In genomic region chr1:42238408-42238807, GRCm38 (mm10) we compare ENCODE assay signal across 12 mouse cellular contexts.
DNase-seq lines count a peak whose midpoint lies in the region; ATAC-seq and TF ChIP-seq lines count a peak whose summit lies in the region.
"Had no signal": no experiment of that assay in that cellular context is flagged by ENCODE, and none has a peak within 500 bp of the region (broad histone marks: within the 10 kb centered on the region; RNA-seq: fewer than 3 reads in every experiment).

No protein-coding gene starts in this region.

- no peaks in the 10 kb centered on the region for H3K9me3 ChIP-seq in embryonic facial prominence, embryonic 11.5 days (replicated peaks; ENCODE audit: control insufficient read depth, low read length)
- H3K9me3 ChIP-seq in embryonic facial prominence, embryonic 10.5 days = no peaks in the 10 kb centered on the region
- no peaks in the 10 kb centered on the region for H3K9me3 ChIP-seq in intestine, postnatal 0 days (ENCODE audit: control insufficient read depth)
- no peaks in the 10 kb centered on the region for H3K9me3 ChIP-seq in intestine, embryonic 15.5 days
- H3K9me3 ChIP-seq in E14TG2a.4 (ENCODE audit: low read length) = no peaks in the 10 kb centered on the region

- H3K4me2 ChIP-seq in embryonic facial prominence, embryonic 11.5 days (ENCODE audit: low read depth, low read length) = no peak overlapping the region
- H3K4me2 ChIP-seq in intestine, postnatal 0 days (replicated peaks; ENCODE audit: low read depth) = no peak overlapping the region
- H3K4me2 ChIP-seq in intestine, embryonic 15.5 days (replicated peaks) = no peak overlapping the region

- no peak overlapping the region for H3K27ac ChIP-seq in embryonic facial prominence, embryonic 11.5 days (replicated peaks; ENCODE audit: low read depth, low read length)
- no peak overlapping the region for H3K27ac ChIP-seq in embryonic facial prominence, embryonic 10.5 days (replicated peaks)
- no peak overlapping the region for H3K27ac ChIP-seq in intestine, postnatal 0 days (ENCODE audit: low read depth, low read length)
- H3K27ac ChIP-seq in intestine, embryonic 15.5 days = no peak overlapping the region

- H3K27me3 ChIP-seq in embryonic facial prominence, embryonic 11.5 days (ENCODE audit: control insufficient read depth, insufficient read depth, low read length) = no peaks in the 10 kb centered on the region
- H3K27me3 ChIP-seq in embryonic facial prominence, embryonic 10.5 days (replicated peaks; ENCODE audit: low read depth, poor library complexity, severe bottlenecking) = no peaks in the 10 kb centered on the region
- no peaks in the 10 kb centered on the region for H3K27me3 ChIP-seq in intestine, postnatal 0 days (replicated peaks; ENCODE audit: control insufficient read depth, insufficient read depth, low read length)
- H3K27me3 ChIP-seq in intestine, embryonic 15.5 days (replicated peaks) = no peaks in the 10 kb centered on the region
- 0 out of 2 replicates have a peak, but pooled peaks cover 4% of the 10 kb centered on the region for H3K27me3 ChIP-seq in E14TG2a.4 (ENCODE audit: insufficient read depth, low read length)

- peak; percentile 64 for TF ChIP-seq CTCF in intestine, postnatal 0 days (IDR thresholded peaks at IDR 0.05; ENCODE audit: low read depth)
- peak; percentile 36 for TF ChIP-seq CTCF in E14TG2a.4 (conservative IDR thresholded peaks at IDR 0.05; ENCODE audit: low read length)

- no peak for ATAC-seq in embryonic facial prominence, embryonic 11.5 days (replicated peaks; ENCODE audit: insufficient number of reproducible peaks, low FRiP score, low TSS enrichment, low read depth)
- no peak for ATAC-seq in intestine, postnatal 0 days
- ATAC-seq in intestine, embryonic 15.5 days = no peak

- H3K9ac ChIP-seq in embryonic facial prominence, embryonic 11.5 days (replicated peaks; ENCODE audit: low read length) = no peak overlapping the region
- no peak overlapping the region for H3K9ac ChIP-seq in intestine, postnatal 0 days (ENCODE audit: low read depth, low read length)
- H3K9ac ChIP-seq in intestine, embryonic 15.5 days = no peak overlapping the region

- H3K36me3 ChIP-seq in embryonic facial prominence, embryonic 11.5 days (replicated peaks; ENCODE audit: control insufficient read depth, insufficient read depth, low read depth, low read length) = no peaks in the 10 kb centered on the region
- no peaks in the 10 kb centered on the region for H3K36me3 ChIP-seq in embryonic facial prominence, embryonic 10.5 days (replicated peaks)
- no peaks in the 10 kb centered on the region for H3K36me3 ChIP-seq in intestine, postnatal 0 days (ENCODE audit: control insufficient read depth, insufficient read depth)
- no peaks in the 10 kb centered on the region for H3K36me3 ChIP-seq in intestine, embryonic 15.5 days
- H3K36me3 ChIP-seq in E14TG2a.4 (ENCODE audit: insufficient read depth, low read length) = no peaks in the 10 kb centered on the region

- H3K4me3 ChIP-seq in embryonic facial prominence, embryonic 11.5 days (ENCODE audit: low read depth, low read length) = no peak overlapping the region
- H3K4me3 ChIP-seq in embryonic facial prominence, embryonic 10.5 days = no peak overlapping the region
- H3K4me3 ChIP-seq in intestine, postnatal 0 days (ENCODE audit: low read depth, low read length) = no peak overlapping the region
- no peak overlapping the region for H3K4me3 ChIP-seq in intestine, embryonic 15.5 days (replicated peaks)
- no peak overlapping the region for H3K4me3 ChIP-seq in E14TG2a.4 (replicated peaks; ENCODE audit: low read length)

- WGBS in embryonic facial prominence, embryonic 11.5 days = 80% methylated on average over 3 of the region's 3 CpGs
- WGBS in embryonic facial prominence, embryonic 10.5 days = 85% methylated on average over 3 of the region's 3 CpGs
- WGBS in intestine, postnatal 0 days = 92% methylated on average over 3 of the region's 3 CpGs
- WGBS in intestine, embryonic 15.5 days = 86% methylated on average over 3 of the region's 3 CpGs

- no peaks in the 10 kb centered on the region for H3K4me1 ChIP-seq in embryonic facial prominence, embryonic 11.5 days (ENCODE audit: control insufficient read depth, insufficient read depth, low read length)
- peaks cover 16% of the 10 kb centered on the region for H3K4me1 ChIP-seq in embryonic facial prominence, embryonic 10.5 days
- no peaks in the 10 kb centered on the region for H3K4me1 ChIP-seq in intestine, postnatal 0 days (replicated peaks; ENCODE audit: control insufficient read depth, insufficient read depth, low read length)
- peaks cover 6% of the 10 kb centered on the region; the same call in 1 of the 2 replicates for H3K4me1 ChIP-seq in intestine, embryonic 15.5 days (replicated peaks)
- peaks cover 8% of the 10 kb centered on the region; the same call in 1 of the 2 replicates for H3K4me1 ChIP-seq in E14TG2a.4 (replicated peaks; ENCODE audit: low read depth, low read length)

- peak; percentile 52 for DNase-seq in embryonic facial prominence, embryonic 11.5 days (ENCODE audit: low spot score)
- DNase-seq in embryonic facial prominence, embryonic 10.5 days (ENCODE audit: low spot score) = no peak
- DNase-seq in adipocyte (ENCODE audit: low spot score) = peak; percentile 3
- DNase-seq in thymus, postnatal 10 days (ENCODE audit: low spot score in 2 of 2) = no peak
- no peak for DNase-seq in right cerebral cortex, postnatal 36 days (ENCODE audit: low spot score in 2 of 2)
- DNase-seq: cerebellum, adult 2 months; kidney, adult 18-20 months; lung, postnatal 4 days; thymus, adult 2 months had no signal

Comparison
In these comparisons a context has a peak if more than half of its experiments do, and no peak if none do; other contexts are left out.
1. DNase-seq: peak in embryonic facial prominence, embryonic 11.5 days (single experiment) and adipocyte (single experiment); none in embryonic facial prominence, embryonic 10.5 days (single experiment), thymus, postnatal 10 days (0 of 2) and right cerebral cortex, postnatal 36 days (0 of 2).